Mouse (Mus musculus): ENCODE data around the gene Cep131. TPM values are rescaled to one million over a fixed set of nuclear protein-coding genes. Genes with fewer than 3 reads are reported as not detected.

Gene Cep131
- polyA plus RNA-seq, 1 experiment from 2014 or later, result 51.9 TPM

DNA sequence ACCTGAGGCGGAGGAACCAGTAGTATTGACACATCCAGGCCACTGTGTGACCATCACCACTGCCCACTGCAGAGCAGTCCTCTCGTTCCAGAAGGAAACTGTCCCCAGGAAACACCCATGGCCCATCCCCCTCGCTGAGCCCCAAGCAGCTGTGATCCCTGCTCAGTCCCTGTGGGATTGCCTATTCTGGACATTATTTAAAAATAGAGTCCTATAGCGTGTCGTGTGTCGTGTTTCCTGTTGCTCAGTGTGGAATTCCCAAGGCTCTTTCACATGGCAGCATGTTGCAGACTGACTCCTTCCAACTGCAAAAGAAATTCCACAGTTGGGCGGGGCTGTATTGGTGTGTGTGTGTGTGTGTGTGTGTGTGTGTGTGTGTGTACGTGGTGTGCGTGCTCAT lies 34.4 kb downstream of the Cep131 start:
- no peak overlapping the region for H3K27ac ChIP-seq (ENCODE audit: low read depth, low read length)
- DNase-seq (ENCODE audit: low spot score), result no peak
- no peaks in the 10 kb centered on the region for H3K36me3 ChIP-seq (ENCODE audit: control insufficient read depth, insufficient read depth, low read length)
- no peaks in the 10 kb centered on the region for H3K9me3 ChIP-seq (ENCODE audit: control insufficient read depth, low read length)
- 82% methylated on average over 9 of the region's 9 CpGs for WGBS
- no peak for ATAC-seq (replicated peaks; ENCODE audit: low FRiP score)
- H3K4me3 ChIP-seq (ENCODE audit: low read depth, low read length), result no peak overlapping the region
- H3K4me1 ChIP-seq (replicated peaks; ENCODE audit: control insufficient read depth, insufficient read depth, low read length), result peaks cover 8% of the 10 kb centered on the region; the same call in 1 of the 2 replicates
- no peak overlapping the region for H3K9ac ChIP-seq (ENCODE audit: low read length)
- H3K4me2 ChIP-seq (ENCODE audit: low read depth, low read length, severe bottlenecking), result no peak overlapping the region
- peaks cover 14% of the 10 kb centered on the region for H3K27me3 ChIP-seq (ENCODE audit: control insufficient read depth, insufficient read depth, low read length)

- Histone ChIP-seq H3K36me3 (ENCODE audit: control insufficient read depth, insufficient read depth, low read length) (no peaks in the 10 kb centered on the region), H3K27ac (ENCODE audit: low read depth, low read length) (no peak overlapping the region), H3K4me1 (replicated peaks; ENCODE audit: control insufficient read depth, insufficient read depth, low read length) (peaks cover 12% of the 10 kb centered on the region), H3K9ac (ENCODE audit: low read length) (no peak overlapping the region), H3K4me2 (ENCODE audit: low read depth, low read length, severe bottlenecking) (no peak overlapping the region), H3K9me3 (ENCODE audit: control insufficient read depth, low read length) (no peaks in the 10 kb centered on the region), H3K27me3 (ENCODE audit: control insufficient read depth, insufficient read depth, low read length) (peaks cover 14% of the 10 kb centered on the region), H3K4me3 (ENCODE audit: low read depth, low read length) (no peak overlapping the region)
- WGBS, result 47% methylated on average over 14 of the region's 14 CpGs
- DNase-seq (ENCODE audit: low spot score) (no peak), ATAC-seq (replicated peaks; ENCODE audit: low FRiP score) (no peak)
These were observed 35.4 kb downstream of the Cep131 start for GRCm38 (mm10) chr11:120051124-120051811.

- H3K4me1 ChIP-seq (replicated peaks; ENCODE audit: control insufficient read depth, insufficient read depth, low read length), result peaks cover 18% of the 10 kb centered on the region
These were observed 37.6 kb downstream of the Cep131 start for GRCm38 (mm10) chr11:120049067-120049466.

DNA sequence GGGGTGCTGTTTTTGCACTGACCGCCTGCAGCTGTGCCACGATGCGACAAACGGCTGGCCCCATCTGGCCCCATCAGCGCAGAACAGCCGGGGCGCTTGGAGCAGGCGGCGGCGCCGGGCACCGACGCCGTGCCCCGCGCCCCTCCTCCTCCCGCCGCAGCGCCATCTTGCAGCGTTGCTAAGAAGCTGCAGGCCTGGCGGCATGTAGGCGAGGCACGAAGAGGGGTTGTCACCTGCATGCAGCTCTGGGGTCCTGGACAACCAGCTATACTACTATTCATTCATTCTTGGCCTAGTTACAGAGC lies 38.4 kb downstream of the Cep131 start:
- Histone ChIP-seq H3K4me1 (replicated peaks; ENCODE audit: control insufficient read depth, insufficient read depth, low read length) (peaks cover 18% of the 10 kb centered on the region), H3K27me3 (ENCODE audit: control insufficient read depth, insufficient read depth, low read length) (peaks cover 14% of the 10 kb centered on the region), H3K9ac (ENCODE audit: low read length) (peak overlapping the region; percentile 29), H3K36me3 (ENCODE audit: control insufficient read depth, insufficient read depth, low read length) (no peaks in the 10 kb centered on the region), H3K9me3 (ENCODE audit: control insufficient read depth, low read length) (no peaks in the 10 kb centered on the region), H3K4me3 (ENCODE audit: low read depth, low read length) (peak overlapping the region; percentile 64), H3K27ac (ENCODE audit: low read depth, low read length) (no peak overlapping the region), H3K4me2 (ENCODE audit: low read depth, low read length, severe bottlenecking) (peak overlapping the region; percentile 97)
- 1% methylated on average over 23 of the region's 23 CpGs for WGBS
- ATAC-seq (replicated peaks; ENCODE audit: low FRiP score), result 0 out of 2 replicates have a peak, but pooled peaks have one; percentile 19
- DNase-seq (ENCODE audit: low spot score), result peak; percentile 76

More at GRCm38 (mm10) chr11:120049067-120049466, 37.6 kb downstream of the Cep131 start:
- 84% methylated on average over 8 of the region's 8 CpGs for WGBS
- DNase-seq (ENCODE audit: low spot score) (no peak), ATAC-seq (replicated peaks; ENCODE audit: low FRiP score) (no peak)
- H3K27ac ChIP-seq (ENCODE audit: low read depth, low read length), result no peak overlapping the region
- H3K4me2 ChIP-seq (ENCODE audit: low read depth, low read length, severe bottlenecking), result no peak overlapping the region
- H3K36me3 ChIP-seq (ENCODE audit: control insufficient read depth, insufficient read depth, low read length), result no peaks in the 10 kb centered on the region
- no peak overlapping the region for H3K9ac ChIP-seq (ENCODE audit: low read length)
- H3K27me3 ChIP-seq (ENCODE audit: control insufficient read depth, insufficient read depth, low read length), result peaks cover 14% of the 10 kb centered on the region
- H3K4me3 ChIP-seq (ENCODE audit: low read depth, low read length), result no peak overlapping the region
- H3K9me3 ChIP-seq (ENCODE audit: control insufficient read depth, low read length), result no peaks in the 10 kb centered on the region

DNA sequence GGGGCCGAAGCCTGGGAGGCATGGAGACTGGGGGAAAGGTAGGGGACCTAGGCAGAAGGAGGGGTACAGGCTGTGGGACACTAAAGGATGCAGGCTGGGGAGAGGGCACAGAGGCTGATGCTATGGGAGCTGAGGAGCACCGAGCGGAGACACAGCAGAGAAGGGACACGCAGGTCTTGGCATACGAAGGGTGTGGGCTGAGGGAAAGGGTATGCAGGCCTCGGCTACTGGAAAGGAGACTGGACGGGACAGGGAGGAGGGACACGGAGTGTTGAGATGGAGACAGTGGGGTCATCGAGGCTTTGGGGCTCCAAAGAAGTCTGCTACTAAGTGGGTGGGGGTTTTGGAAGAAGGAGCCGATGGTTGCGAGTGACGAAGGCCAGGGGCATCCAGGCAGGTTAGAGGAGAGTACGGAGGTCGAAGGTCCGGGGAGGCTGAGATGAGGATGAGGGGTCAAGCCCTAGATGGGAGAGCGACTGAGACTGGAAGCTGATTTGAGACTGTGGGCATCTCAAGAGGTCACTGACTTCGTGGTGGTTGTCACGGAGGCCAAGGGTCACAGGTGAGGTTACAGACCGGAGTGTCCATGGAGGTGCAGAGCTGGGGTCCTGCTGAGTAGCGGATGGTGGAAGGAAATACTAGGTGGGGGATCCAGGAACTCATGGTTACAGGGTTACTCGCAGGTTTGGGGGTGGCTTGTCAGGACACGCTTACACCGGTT lies 38.9 kb downstream of the Cep131 start:
- H3K4me1 ChIP-seq (replicated peaks; ENCODE audit: control insufficient read depth, insufficient read depth, low read length), result peaks cover 18% of the 10 kb centered on the region
- peak; percentile 49; the same call in 1 of the 2 replicates for ATAC-seq (replicated peaks; ENCODE audit: low FRiP score)
- no peaks in the 10 kb centered on the region for H3K9me3 ChIP-seq (ENCODE audit: control insufficient read depth, low read length)
- WGBS, result 7% methylated on average over 23 of the region's 23 CpGs
- no peaks in the 10 kb centered on the region for H3K36me3 ChIP-seq (ENCODE audit: control insufficient read depth, insufficient read depth, low read length)
- H3K4me2 ChIP-seq (ENCODE audit: low read depth, low read length, severe bottlenecking), result peak overlapping the region; percentile 97
- peaks cover 14% of the 10 kb centered on the region for H3K27me3 ChIP-seq (ENCODE audit: control insufficient read depth, insufficient read depth, low read length)
- peak overlapping the region; percentile 87 for H3K9ac ChIP-seq (ENCODE audit: low read length)
- no peak overlapping the region for H3K27ac ChIP-seq (ENCODE audit: low read depth, low read length)
- peak overlapping the region; percentile 64 for H3K4me3 ChIP-seq (ENCODE audit: low read depth, low read length)
- no peak for DNase-seq (ENCODE audit: low spot score)

GRCm38 (mm10) chr11:120046553-120047191 lies 40.0 kb downstream of the Cep131 start, which contains the start of gene Aatk:
Gene Aatk, minus strand, starts transcription at chr11:120047167.
- Histone ChIP-seq H3K4me1 (replicated peaks; ENCODE audit: control insufficient read depth, insufficient read depth, low read length) (peaks cover 18% of the 10 kb centered on the region), H3K27me3 (ENCODE audit: control insufficient read depth, insufficient read depth, low read length) (peaks cover 14% of the 10 kb centered on the region), H3K4me2 (ENCODE audit: low read depth, low read length, severe bottlenecking) (peak within 1 kb of the TSS; percentile 97), H3K9ac (ENCODE audit: low read length) (peak within 1 kb of the TSS; percentile 87), H3K9me3 (ENCODE audit: control insufficient read depth, low read length) (no peaks in the 10 kb centered on the region), H3K36me3 (ENCODE audit: control insufficient read depth, insufficient read depth, low read length) (no peaks in the 10 kb centered on the region), H3K4me3 (ENCODE audit: low read depth, low read length) (peak within 1 kb of the TSS; percentile 64), H3K27ac (ENCODE audit: low read depth, low read length) (0 out of 2 replicates have a peak within 1 kb of the TSS, but pooled peaks have one; percentile 12)
- no peak; the same call in 1 of the 2 replicates for ATAC-seq (replicated peaks; ENCODE audit: low FRiP score)
- WGBS, result under 1% methylated on average over 53 of the region's 63 CpGs
- peak; percentile 77 for DNase-seq (ENCODE audit: low spot score)

GRCm38 (mm10) chr11:120045839-120046552 lies 40.6 kb downstream of the Cep131 start:
- Histone ChIP-seq H3K4me3 (ENCODE audit: low read depth, low read length) (peak overlapping the region; percentile 64), H3K36me3 (ENCODE audit: control insufficient read depth, insufficient read depth, low read length) (no peaks in the 10 kb centered on the region), H3K4me2 (ENCODE audit: low read depth, low read length, severe bottlenecking) (peak overlapping the region; percentile 97), H3K4me1 (replicated peaks; ENCODE audit: control insufficient read depth, insufficient read depth, low read length) (peaks cover 18% of the 10 kb centered on the region), H3K9me3 (ENCODE audit: control insufficient read depth, low read length) (no peaks in the 10 kb centered on the region), H3K27ac (ENCODE audit: low read depth, low read length) (no peak overlapping the region), H3K9ac (ENCODE audit: low read length) (peak overlapping the region; percentile 87), H3K27me3 (ENCODE audit: control insufficient read depth, insufficient read depth, low read length) (peaks cover 14% of the 10 kb centered on the region)
- ATAC-seq (replicated peaks; ENCODE audit: low FRiP score) (no peak), DNase-seq (ENCODE audit: low spot score) (no peak)
- 44% methylated on average over 11 of the region's 11 CpGs for WGBS

DNA sequence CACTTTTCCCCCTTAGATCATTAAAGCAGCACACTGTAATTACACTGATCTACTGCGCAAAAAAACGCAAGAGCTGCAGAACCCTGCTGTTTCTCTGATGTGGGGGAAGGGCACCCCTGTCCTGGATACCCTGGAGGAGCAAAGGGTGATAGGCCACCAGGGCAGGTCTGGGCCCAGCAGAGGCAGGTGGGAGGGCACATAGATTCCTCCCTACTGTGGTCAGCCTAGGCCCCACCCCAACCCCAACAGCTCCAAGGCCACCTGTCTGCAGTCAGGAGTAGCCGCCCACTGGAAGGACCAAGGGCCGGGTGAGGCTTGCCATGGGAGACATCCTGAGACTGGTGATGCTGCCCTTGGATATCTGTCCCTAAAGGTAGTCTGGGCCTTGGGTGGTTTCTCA lies 41.3 kb downstream of the Cep131 start:
- no peak for ATAC-seq (replicated peaks; ENCODE audit: low FRiP score)
- no peaks in the 10 kb centered on the region for H3K36me3 ChIP-seq (ENCODE audit: control insufficient read depth, insufficient read depth, low read length)
- DNase-seq (ENCODE audit: low spot score), result no peak
- peaks cover 18% of the 10 kb centered on the region for H3K4me1 ChIP-seq (replicated peaks; ENCODE audit: control insufficient read depth, insufficient read depth, low read length)
- no peak overlapping the region for H3K27ac ChIP-seq (ENCODE audit: low read depth, low read length)
- H3K9ac ChIP-seq (ENCODE audit: low read length), result no peak overlapping the region
- H3K9me3 ChIP-seq (ENCODE audit: control insufficient read depth, low read length), result no peaks in the 10 kb centered on the region
- 70% methylated on average over 4 of the region's 4 CpGs for WGBS
- no peak overlapping the region for H3K4me3 ChIP-seq (ENCODE audit: low read depth, low read length)
- H3K4me2 ChIP-seq (ENCODE audit: low read depth, low read length, severe bottlenecking), result no peak overlapping the region
- peaks cover 14% of the 10 kb centered on the region for H3K27me3 ChIP-seq (ENCODE audit: control insufficient read depth, insufficient read depth, low read length)

Measured in forebrain, embryonic 11.5 days (tissue).